Mouse (Mus musculus): ENCODE measurements at regions not wholly inside any gene's neighbourhood (a gene's known extent, or its start where the extent isn't known, plus 50 kb on each side); places are given as distances from the start of the nearest gene placed in this dataset.

- no peak overlapping the region for H3K9ac ChIP-seq
- no peak overlapping the region; the same call in 1 of the 2 replicates for H3K27ac ChIP-seq
- H3K4me3 ChIP-seq (replicated peaks; ENCODE audit: low read length): no peak overlapping the region
- H3K36me3 ChIP-seq (replicated peaks; ENCODE audit: control insufficient read depth, insufficient read depth): no peaks in the 10 kb centered on the region
- H3K9me3 ChIP-seq (ENCODE audit: control insufficient read depth, low read length): no peaks in the 10 kb centered on the region
- peak overlapping the region; percentile 2; the same call in 1 of the 2 replicates for H3K4me2 ChIP-seq (replicated peaks)
- no peak for ATAC-seq (ENCODE audit: low FRiP score)
- H3K4me1 ChIP-seq (replicated peaks; ENCODE audit: control insufficient read depth, insufficient read depth, low read length): no peaks in the 10 kb centered on the region
- WGBS: 39% methylated on average over 16 of the region's 16 CpGs
- DNase-seq (ENCODE audit: low spot score): no peak
- no peaks in the 10 kb centered on the region for H3K27me3 ChIP-seq (ENCODE audit: control insufficient read depth, insufficient read depth, low read length)
Observed at GRCm38 (mm10) chr4:35394821-35395582, 169.0 kb upstream of the C9orf72 start.

- H3K4me1 ChIP-seq (replicated peaks; ENCODE audit: control insufficient read depth, insufficient read depth, low read length): peaks cover 25% of the 10 kb centered on the region
- ATAC-seq (ENCODE audit: low FRiP score) (peak; percentile 69), DNase-seq (ENCODE audit: low spot score) (no peak)
- no peak overlapping the region for H3K9ac ChIP-seq
- no peak overlapping the region; the same call in 1 of the 2 replicates for H3K27ac ChIP-seq
- no peaks in the 10 kb centered on the region for H3K36me3 ChIP-seq (replicated peaks; ENCODE audit: control insufficient read depth, insufficient read depth)
- no peak overlapping the region for H3K4me3 ChIP-seq (replicated peaks; ENCODE audit: low read length)
- H3K9me3 ChIP-seq (ENCODE audit: control insufficient read depth, low read length): no peaks in the 10 kb centered on the region
- WGBS: 43% methylated on average over 4 of the region's 4 CpGs
- H3K4me2 ChIP-seq (replicated peaks): no peak overlapping the region
- no peaks in the 10 kb centered on the region for H3K27me3 ChIP-seq (ENCODE audit: control insufficient read depth, insufficient read depth, low read length)
Observed at GRCm38 (mm10) chr4:35375791-35376190, 149.8 kb upstream of the C9orf72 start.

- no peak overlapping the region for H3K4me3 ChIP-seq (replicated peaks; ENCODE audit: low read length)
- peak; percentile 61 for ATAC-seq (ENCODE audit: low FRiP score)
- no peaks in the 10 kb centered on the region for H3K36me3 ChIP-seq (replicated peaks; ENCODE audit: control insufficient read depth, insufficient read depth)
- H3K27ac ChIP-seq: peak overlapping the region; percentile 38; the same call in 1 of the 2 replicates
- 0 out of 2 replicates have a peak overlapping the region, but pooled peaks have one; percentile 22 for H3K4me2 ChIP-seq (replicated peaks)
- WGBS: 44% methylated on average over 9 of the region's 9 CpGs
- H3K27me3 ChIP-seq (ENCODE audit: control insufficient read depth, insufficient read depth, low read length): no peaks in the 10 kb centered on the region
- DNase-seq (ENCODE audit: low spot score): no peak
- no peaks in the 10 kb centered on the region for H3K9me3 ChIP-seq (ENCODE audit: control insufficient read depth, low read length)
- H3K4me1 ChIP-seq (replicated peaks; ENCODE audit: control insufficient read depth, insufficient read depth, low read length): peaks cover 25% of the 10 kb centered on the region
- no peak overlapping the region for H3K9ac ChIP-seq
Observed at GRCm38 (mm10) chr4:35373213-35373860, 147.4 kb upstream of the C9orf72 start.

DNA sequence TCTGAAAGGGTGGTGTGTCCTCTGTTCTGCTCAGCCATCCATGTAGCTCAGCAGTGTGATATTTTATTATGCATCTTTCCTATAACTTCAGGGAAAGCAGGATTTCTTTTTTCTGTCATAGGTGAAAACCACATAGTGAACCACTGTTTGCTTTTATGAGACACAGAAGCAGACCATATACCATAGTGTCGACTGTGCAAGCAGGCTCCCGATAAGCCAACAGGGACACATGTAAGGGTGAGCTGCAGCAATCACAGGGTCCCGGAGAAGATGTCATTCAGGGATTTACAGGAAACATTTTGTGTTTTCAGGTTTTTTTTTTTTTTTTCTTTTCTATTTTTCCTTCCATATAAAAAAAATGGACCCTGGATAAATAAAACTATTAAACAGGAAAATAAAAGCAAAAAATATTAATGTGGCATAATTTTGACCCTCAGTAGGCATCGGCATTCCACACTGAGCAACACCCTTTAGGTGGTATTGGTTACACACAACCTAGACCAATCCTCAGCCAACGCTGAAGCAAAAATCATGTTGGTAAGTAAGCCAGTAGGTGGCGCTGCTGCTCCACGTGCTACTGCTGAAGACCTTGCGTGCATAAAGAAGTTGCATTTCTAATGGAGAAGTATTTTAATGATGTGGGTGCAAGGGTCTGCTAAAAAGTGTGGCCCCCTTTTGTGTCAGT is 146.7 kb upstream of the C9orf72 start:
- ATAC-seq (ENCODE audit: low FRiP score) (peak; percentile 88), DNase-seq (ENCODE audit: low spot score) (peak; percentile 96)
- Histone ChIP-seq H3K9me3 (ENCODE audit: control insufficient read depth, low read length) (no peaks in the 10 kb centered on the region), H3K4me1 (replicated peaks; ENCODE audit: control insufficient read depth, insufficient read depth, low read length) (peaks cover 25% of the 10 kb centered on the region), H3K4me3 (replicated peaks; ENCODE audit: low read length) (no peak overlapping the region), H3K36me3 (replicated peaks; ENCODE audit: control insufficient read depth, insufficient read depth) (no peaks in the 10 kb centered on the region), H3K9ac (no peak overlapping the region), H3K27ac (peak overlapping the region; percentile 38; the same call in 1 of the 2 replicates), H3K27me3 (ENCODE audit: control insufficient read depth, insufficient read depth, low read length) (no peaks in the 10 kb centered on the region), H3K4me2 (replicated peaks) (0 out of 2 replicates have a peak overlapping the region, but pooled peaks have one; percentile 22)
- WGBS: 34% methylated on average over 8 of the region's 8 CpGs

- 81% methylated on average over 7 of the region's 7 CpGs for WGBS
Observed at GRCm38 (mm10) chr4:35364161-35364560, 138.2 kb upstream of the C9orf72 start.

DNA sequence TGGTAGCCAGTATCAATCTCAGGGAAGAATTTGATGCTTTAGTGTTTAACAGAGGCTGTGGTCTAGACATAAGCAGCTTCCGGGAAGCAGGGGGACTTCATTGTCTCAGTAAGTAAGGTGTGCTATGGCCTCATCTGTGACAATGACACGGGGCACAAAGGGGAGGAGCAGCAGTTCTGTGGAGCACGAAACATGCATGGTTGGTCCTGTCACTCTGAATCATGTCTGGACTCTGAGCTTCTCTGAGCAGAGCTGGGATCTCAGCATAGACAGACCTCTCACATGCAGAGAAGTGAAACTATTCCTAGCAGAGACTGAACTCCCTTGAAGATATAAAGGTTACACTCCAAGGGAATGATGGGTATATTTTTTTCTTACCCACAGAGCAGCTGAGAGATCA is 136.2 kb upstream of the C9orf72 start:
- no peak for DNase-seq (ENCODE audit: low spot score)
- no peaks in the 10 kb centered on the region for H3K9me3 ChIP-seq (ENCODE audit: control insufficient read depth, low read length)
- H3K4me1 ChIP-seq (replicated peaks; ENCODE audit: control insufficient read depth, insufficient read depth, low read length): no peaks in the 10 kb centered on the region
- no peak overlapping the region for H3K4me3 ChIP-seq (replicated peaks; ENCODE audit: low read length)
- ATAC-seq (ENCODE audit: low FRiP score): no peak
- no peak overlapping the region for H3K27ac ChIP-seq
- no peaks in the 10 kb centered on the region for H3K36me3 ChIP-seq (replicated peaks; ENCODE audit: control insufficient read depth, insufficient read depth)
- no peak overlapping the region for H3K9ac ChIP-seq
- H3K27me3 ChIP-seq (ENCODE audit: control insufficient read depth, insufficient read depth, low read length): no peaks in the 10 kb centered on the region
- H3K4me2 ChIP-seq (replicated peaks): no peak overlapping the region
- WGBS: 64% methylated on average over 3 of the region's 3 CpGs

More at GRCm38 (mm10) chr4:35364161-35364560, 138.2 kb upstream of the C9orf72 start:
- Histone ChIP-seq H3K4me2 (replicated peaks) (no peak overlapping the region), H3K36me3 (replicated peaks; ENCODE audit: control insufficient read depth, insufficient read depth) (no peaks in the 10 kb centered on the region), H3K4me1 (replicated peaks; ENCODE audit: control insufficient read depth, insufficient read depth, low read length) (no peaks in the 10 kb centered on the region), H3K27me3 (ENCODE audit: control insufficient read depth, insufficient read depth, low read length) (no peaks in the 10 kb centered on the region), H3K27ac (no peak overlapping the region), H3K9me3 (ENCODE audit: control insufficient read depth, low read length) (no peaks in the 10 kb centered on the region), H3K4me3 (replicated peaks; ENCODE audit: low read length) (no peak overlapping the region), H3K9ac (no peak overlapping the region)
- no peak for ATAC-seq (ENCODE audit: low FRiP score)
- no peak for DNase-seq (ENCODE audit: low spot score)

DNA sequence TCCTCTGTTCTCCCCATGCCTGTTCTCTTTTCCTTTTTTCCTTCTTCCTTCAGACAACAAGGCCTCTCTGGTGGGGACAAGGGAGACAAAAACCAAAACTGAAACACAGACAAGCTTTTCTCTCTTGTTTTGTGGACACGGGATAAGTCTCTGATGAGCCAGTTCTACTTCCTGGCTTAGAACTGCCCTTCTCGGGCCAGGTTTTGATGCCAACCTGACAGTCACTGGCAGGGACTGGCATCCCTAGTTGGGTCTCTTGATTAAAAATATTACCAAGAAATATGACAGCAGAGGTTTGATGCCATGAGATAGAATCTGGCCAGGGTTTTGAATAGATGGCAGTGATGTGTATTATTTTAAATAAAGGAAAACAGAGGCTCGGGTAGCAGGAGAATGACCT is 133.4 kb upstream of the C9orf72 start:
- no peak for DNase-seq (ENCODE audit: low spot score)
- H3K27ac ChIP-seq: no peak overlapping the region
- H3K36me3 ChIP-seq (replicated peaks; ENCODE audit: control insufficient read depth, insufficient read depth): no peaks in the 10 kb centered on the region
- H3K4me1 ChIP-seq (replicated peaks; ENCODE audit: control insufficient read depth, insufficient read depth, low read length): no peaks in the 10 kb centered on the region
- ATAC-seq (ENCODE audit: low FRiP score): no peak
- H3K4me3 ChIP-seq (replicated peaks; ENCODE audit: low read length): no peak overlapping the region
- no peaks in the 10 kb centered on the region for H3K9me3 ChIP-seq (ENCODE audit: control insufficient read depth, low read length)
- WGBS: 93% methylated on average over 3 of the region's 3 CpGs
- H3K9ac ChIP-seq: no peak overlapping the region
- H3K4me2 ChIP-seq (replicated peaks): no peak overlapping the region
- no peaks in the 10 kb centered on the region for H3K27me3 ChIP-seq (ENCODE audit: control insufficient read depth, insufficient read depth, low read length)

- WGBS: 64% methylated on average over 12 of the region's 12 CpGs
- Histone ChIP-seq H3K36me3 (replicated peaks; ENCODE audit: control insufficient read depth, insufficient read depth) (no peaks in the 10 kb centered on the region), H3K9ac (no peak overlapping the region), H3K4me3 (replicated peaks; ENCODE audit: low read length) (no peak overlapping the region), H3K4me1 (replicated peaks; ENCODE audit: control insufficient read depth, insufficient read depth, low read length) (no peaks in the 10 kb centered on the region), H3K27me3 (ENCODE audit: control insufficient read depth, insufficient read depth, low read length) (no peaks in the 10 kb centered on the region), H3K4me2 (replicated peaks) (no peak overlapping the region), H3K27ac (no peak overlapping the region), H3K9me3 (ENCODE audit: control insufficient read depth, low read length) (no peaks in the 10 kb centered on the region)
- DNase-seq (ENCODE audit: low spot score) (no peak), ATAC-seq (ENCODE audit: low FRiP score) (peak; percentile 17; the same call in 1 of the 2 replicates)
Observed at GRCm38 (mm10) chr4:35356904-35357563, 131.1 kb upstream of the C9orf72 start.

DNA sequence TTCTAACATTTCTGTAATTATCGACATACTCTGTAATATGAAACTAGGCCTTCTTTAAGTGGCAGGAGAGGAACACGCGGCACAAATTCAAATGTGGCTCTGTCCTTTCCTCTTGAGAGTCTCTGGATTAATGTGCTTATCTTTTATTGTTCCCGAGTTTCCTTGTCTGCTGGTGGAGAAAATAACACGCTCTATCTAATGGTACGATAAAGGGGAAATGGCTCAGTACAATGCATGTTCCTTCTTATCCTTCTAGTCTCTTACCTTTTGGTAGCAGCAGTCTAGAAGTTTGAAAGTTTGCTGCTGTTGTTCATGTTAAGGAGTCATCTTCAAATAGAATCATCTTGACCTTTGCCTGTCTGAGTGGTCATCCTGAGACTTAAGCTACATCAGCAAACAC is 130.1 kb upstream of the C9orf72 start:
- WGBS: 86% methylated on average over 6 of the region's 6 CpGs
- DNase-seq (ENCODE audit: low spot score): no peak
- Histone ChIP-seq H3K36me3 (replicated peaks; ENCODE audit: control insufficient read depth, insufficient read depth) (no peaks in the 10 kb centered on the region), H3K4me1 (replicated peaks; ENCODE audit: control insufficient read depth, insufficient read depth, low read length) (no peaks in the 10 kb centered on the region), H3K9ac (no peak overlapping the region), H3K4me2 (replicated peaks) (no peak overlapping the region), H3K9me3 (ENCODE audit: control insufficient read depth, low read length) (no peaks in the 10 kb centered on the region), H3K27me3 (ENCODE audit: control insufficient read depth, insufficient read depth, low read length) (no peaks in the 10 kb centered on the region), H3K27ac (no peak overlapping the region), H3K4me3 (replicated peaks; ENCODE audit: low read length) (no peak overlapping the region)
- no peak for ATAC-seq (ENCODE audit: low FRiP score)

Data from hindbrain, embryonic 14.5 days (tissue).